Mouse (Mus musculus) brown adipose tissue, adult 24 weeks (tissue): Measurements from ENCODE around the gene Rab3b. TPM values are rescaled to one million over a fixed set of nuclear protein-coding genes. Genes with fewer than 3 reads are reported as not detected.

ENCODE experiments used
- H3K27ac ChIP-seq: fragments of 200-500 bp; replicated peaks from 2 replicates; pipeline ENCODE4 v1.5.1; 2012; ENCODE audit warnings: low read depth, mild to moderate bottlenecking, low read length
- H3K4me1 ChIP-seq: fragments of 200-500 bp; 2 replicates; pipeline ENCODE4 v1.6.1; 2012; ENCODE audit warnings: low read length, mixed read lengths; ENCODE audit not compliant: control insufficient read depth, insufficient read depth, insufficient read length
- H3K4me3 ChIP-seq: fragments of 200-500 bp; 2 replicates; pipeline ENCODE4 v1.5.1; 2012; ENCODE audit warnings: low read depth, mild to moderate bottlenecking, low read length, moderate library complexity; ENCODE audit not compliant: insufficient read depth
- polyA plus RNA-seq: library from polyadenylated mRNA; stranded (reverse); fragments of >200 nt; gene quantifications from 2 replicates; pipeline ENCODE4 v1.2.4, GENCODE M21; 2012; ENCODE audit not compliant: missing spikeins, insufficient read depth, insufficient read length

Gene Rab3b
- polyA plus RNA-seq, 1 experiment: not detected

GRCm38 (mm10) chr4:108960619-108961460, 82.0 kb downstream of the Rab3b start:
- H3K4me3 ChIP-seq: no peak overlapping the region
- no peak overlapping the region for H3K27ac ChIP-seq
- H3K4me1 ChIP-seq: no peaks in the 10 kb centered on the region

GRCm38 (mm10) chr4:108963017-108963416, 84.2 kb downstream of the Rab3b start:
- Histone ChIP-seq H3K4me1 (no peaks in the 10 kb centered on the region), H3K27ac (no peak overlapping the region), H3K4me3 (no peak overlapping the region)

- Histone ChIP-seq H3K27ac (no peak overlapping the region), H3K4me3 (no peak overlapping the region), H3K4me1 (no peaks in the 10 kb centered on the region)
Measured at GRCm38 (mm10) chr4:108969517-108969916, 90.7 kb downstream of the Rab3b start.

GRCm38 (mm10) chr4:108971054-108971453, 92.2 kb downstream of the Rab3b start:
- Histone ChIP-seq H3K4me1 (no peaks in the 10 kb centered on the region), H3K4me3 (no peak overlapping the region), H3K27ac (no peak overlapping the region)

- Histone ChIP-seq H3K4me1 (no peaks in the 10 kb centered on the region), H3K4me3 (no peak overlapping the region), H3K27ac (no peak overlapping the region)
Measured at GRCm38 (mm10) chr4:108976458-108977071, 97.7 kb downstream of the Rab3b start.

- no peaks in the 10 kb centered on the region for H3K4me1 ChIP-seq
- H3K27ac ChIP-seq: no peak overlapping the region
- no peak overlapping the region for H3K4me3 ChIP-seq
Measured at GRCm38 (mm10) chr4:108986833-108987472, 108.1 kb downstream of the Rab3b start.

- Histone ChIP-seq H3K4me1 (no peaks in the 10 kb centered on the region), H3K27ac (no peak overlapping the region), H3K4me3 (no peak overlapping the region)
Measured at GRCm38 (mm10) chr4:108987473-108987842, 108.6 kb downstream of the Rab3b start.

GRCm38 (mm10) chr4:108989430-108989829, 110.6 kb downstream of the Rab3b start:
- H3K4me3 ChIP-seq: no peak overlapping the region
- H3K27ac ChIP-seq: no peak overlapping the region
- H3K4me1 ChIP-seq: no peaks in the 10 kb centered on the region

- H3K4me1 ChIP-seq: no peaks in the 10 kb centered on the region
- H3K4me3 ChIP-seq: no peak overlapping the region
Measured at GRCm38 (mm10) chr4:108990032-108990431, 111.2 kb downstream of the Rab3b start.

GRCm38 (mm10) chr4:108990571-108990970, 111.7 kb downstream of the Rab3b start:
- no peak overlapping the region for H3K4me3 ChIP-seq
- no peaks in the 10 kb centered on the region for H3K4me1 ChIP-seq
- H3K27ac ChIP-seq: no peak overlapping the region

More at GRCm38 (mm10) chr4:108990032-108990431, 111.2 kb downstream of the Rab3b start:
- H3K27ac ChIP-seq: no peak overlapping the region

- Histone ChIP-seq H3K4me3 (no peak overlapping the region), H3K4me1 (no peaks in the 10 kb centered on the region)
Measured at GRCm38 (mm10) chr4:108991811-108992210, 112.9 kb downstream of the Rab3b start.

More at GRCm38 (mm10) chr4:108991811-108992210, 112.9 kb downstream of the Rab3b start:
- H3K27ac ChIP-seq: no peak overlapping the region

Other genes with a start within 250 kb of the Rab3b start
- not detected in 2 replicates for gene 3110021N24Rik, start 159.4 kb upstream of the Rab3b start, polyA plus RNA-seq
- gene Zfyve9, start 98.3 kb upstream of the Rab3b start, polyA plus RNA-seq: 10.3 and 12.4 TPM in 2 replicates
- gene Btf3l4, start 45.4 kb upstream of the Rab3b start, polyA plus RNA-seq: 142 and 218 TPM in 2 replicates
- gene Txndc12, start 44.5 kb upstream of the Rab3b start, polyA plus RNA-seq: 55.8 and 58.7 TPM in 2 replicates
- gene Kti12, start 31.3 kb upstream of the Rab3b start, polyA plus RNA-seq: 15.4 and 16.7 TPM in 2 replicates
- gene A730015C16Rik, start 30.4 kb upstream of the Rab3b start, polyA plus RNA-seq: not detected in 2 replicates
- 53.5 and 66.7 TPM in 2 replicates for gene Nrd1, start 121.6 kb downstream of the Rab3b start, polyA plus RNA-seq